Mouse (Mus musculus): ENCODE results near the gene Endod1.

DNA sequence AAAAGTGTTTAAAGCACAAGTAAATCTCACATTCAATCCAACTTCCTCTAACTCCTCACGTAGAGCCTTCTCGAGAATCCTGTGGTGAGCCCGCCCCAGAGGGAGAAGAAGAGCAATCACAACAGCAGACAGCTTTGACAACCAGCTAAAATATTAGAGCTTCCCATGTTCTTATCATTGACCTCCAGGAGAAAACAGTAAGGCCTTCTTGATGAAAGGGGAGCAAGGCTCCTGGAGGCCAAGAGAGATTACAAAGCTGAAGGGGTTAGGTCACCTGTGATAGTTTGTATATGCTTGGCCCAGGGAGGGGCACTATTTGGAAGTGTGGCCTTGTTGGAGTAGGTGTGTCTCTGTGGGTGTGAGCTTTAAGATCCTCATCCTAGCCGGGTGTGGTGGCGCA lies 19.1 kb upstream of the Endod1 start:
- TF ChIP-seq CTCF (IDR thresholded peaks at IDR 0.05; ENCODE audit: low read depth) = no peak
- TF ChIP-seq EP300 (optimal IDR thresholded peaks at IDR 0.05) = no peak

Data from stomach, postnatal 0 days (tissue).